Mouse (Mus musculus): ENCODE data around the gene Rapgef3.

Gene Rapgef3

GRCm38 (mm10) chr15:97767280-97768186 lies at the start of gene Rapgef3:
Rapgef3 (minus strand) TSS chr15:97767972.
- DNase-seq = peak; percentile 84

GRCm38 (mm10) chr15:97816199-97816994 lies 48.6 kb upstream of the Rapgef3 start:
- no peak for DNase-seq

GRCm38 (mm10) chr15:97815254-97815653 lies 47.5 kb upstream of the Rapgef3 start:
- DNase-seq = no peak

GRCm38 (mm10) chr15:97814703-97815102 lies 46.9 kb upstream of the Rapgef3 start:
- DNase-seq = no peak

- no peak for DNase-seq
These were observed 45.9 kb upstream of the Rapgef3 start for GRCm38 (mm10) chr15:97813452-97814204.

GRCm38 (mm10) chr15:97812875-97813274 lies 45.1 kb upstream of the Rapgef3 start:
- DNase-seq = no peak

GRCm38 (mm10) chr15:97812126-97812525 lies 44.4 kb upstream of the Rapgef3 start:
- no peak for DNase-seq

GRCm38 (mm10) chr15:97811307-97811706 lies 43.5 kb upstream of the Rapgef3 start:
- DNase-seq = no peak

GRCm38 (mm10) chr15:97810399-97810798 lies 42.6 kb upstream of the Rapgef3 start:
- no peak for DNase-seq

GRCm38 (mm10) chr15:97809942-97810341 lies 42.2 kb upstream of the Rapgef3 start:
- no peak for DNase-seq

- DNase-seq = no peak
These were observed 41.4 kb upstream of the Rapgef3 start for GRCm38 (mm10) chr15:97809206-97809605.

GRCm38 (mm10) chr15:97808532-97808931 lies 40.8 kb upstream of the Rapgef3 start:
- no peak for DNase-seq

GRCm38 (mm10) chr15:97807867-97808266 lies 40.1 kb upstream of the Rapgef3 start:
- DNase-seq = no peak

GRCm38 (mm10) chr15:97802575-97802974 lies 34.8 kb upstream of the Rapgef3 start:
- peak; percentile 69 for DNase-seq

GRCm38 (mm10) chr15:97801811-97802210 lies 34.0 kb upstream of the Rapgef3 start:
- DNase-seq = no peak

GRCm38 (mm10) chr15:97800853-97801252 lies 33.1 kb upstream of the Rapgef3 start:
- DNase-seq = no peak

GRCm38 (mm10) chr15:97799446-97799845 lies 31.7 kb upstream of the Rapgef3 start:
- no peak for DNase-seq

- peak; percentile 72 for DNase-seq
These were observed 30.4 kb upstream of the Rapgef3 start for GRCm38 (mm10) chr15:97798134-97798533.

GRCm38 (mm10) chr15:97796674-97797310 lies 29.0 kb upstream of the Rapgef3 start:
- DNase-seq = no peak

GRCm38 (mm10) chr15:97795559-97796235 lies 27.9 kb upstream of the Rapgef3 start:
- DNase-seq = no peak

- no peak for DNase-seq
These were observed 26.5 kb upstream of the Rapgef3 start for GRCm38 (mm10) chr15:97794268-97794667.

Data from embryo, embryonic 11 days (tissue).